Mouse (Mus musculus) heart, embryonic 14.5 days (tissue): ENCODE measurements around the gene Ube2d1. TPM values are rescaled to one million over a fixed set of nuclear protein-coding genes. Genes with fewer than 3 reads are reported as not detected.

ENCODE experiments used
- ATAC-seq: fragments of 200-750 bp; cut with Nextera tagmentation; 2 replicates; pipeline ENCODE4 v1.8.0; 2017; ENCODE audit warnings: low read depth, moderate TSS enrichment; ENCODE audit not compliant: insufficient number of reproducible peaks, insufficient read depth, low FRiP score
- H3K27ac ChIP-seq, 2 experiments: fragments of 200-500 bp in 1 of 2; fragments of 300-500 bp in 1 of 2; sonication (generic) in 1 of 2; replicated peaks in 1 of 2; 2 replicates each; pipeline ENCODE4 v1.5.1; 2012 to 2014; ENCODE audit warnings: low read depth in 2 of 2, low read length in 2 of 2, control low read depth in 1 of 2, mild to moderate bottlenecking in 1 of 2, mixed read lengths in 1 of 2; ENCODE audit not compliant: control insufficient read depth in 1 of 2, insufficient read depth in 1 of 2
- H3K27me3 ChIP-seq: fragments of 300-500 bp; sonication (generic); 2 replicates; pipeline ENCODE4 v1.6.1; 2014; ENCODE audit warnings: mild to moderate bottlenecking, low read length, control low read depth; ENCODE audit not compliant: control insufficient read depth, insufficient read depth
- H3K36me3 ChIP-seq: fragments of 300-500 bp; sonication (generic); 2 replicates; pipeline ENCODE4 v1.6.1; 2014; ENCODE audit warnings: mild to moderate bottlenecking, control low read depth, low read length, mixed read lengths; ENCODE audit not compliant: control insufficient read depth, insufficient read depth
- H3K4me1 ChIP-seq, 2 experiments: fragments of 200-500 bp in 1 of 2; fragments of 300-500 bp in 1 of 2; sonication (generic) in 1 of 2; 2 replicates each; pipeline ENCODE4 v1.6.1; 2012 to 2014; ENCODE audit warnings: low read length in 2 of 2, control low read depth in 1 of 2, mixed read lengths in 1 of 2; ENCODE audit not compliant: control insufficient read depth in 2 of 2, insufficient read depth in 2 of 2
- H3K4me2 ChIP-seq: fragments of 300-500 bp; sonication (generic); 2 replicates; pipeline ENCODE4 v1.6.1; 2014; ENCODE audit warnings: mild to moderate bottlenecking, low read length
- H3K4me3 ChIP-seq, 2 experiments: fragments of 200-500 bp in 1 of 2; fragments of 300-500 bp in 1 of 2; sonication (generic) in 1 of 2; 2 replicates each; pipeline ENCODE4 v1.5.1; 2012 to 2014; ENCODE audit warnings: low read length in 2 of 2, mild to moderate bottlenecking in 2 of 2, control low read depth in 1 of 2, low read depth in 1 of 2, moderate library complexity in 1 of 2; ENCODE audit not compliant: control insufficient read depth in 1 of 2, insufficient read depth in 1 of 2
- H3K9ac ChIP-seq: fragments of 300-500 bp; sonication (generic); 2 replicates; pipeline ENCODE4 v1.6.1; 2014; ENCODE audit warnings: mild to moderate bottlenecking, low read length
- H3K9me3 ChIP-seq: fragments of 300-500 bp; sonication (generic); 2 replicates; pipeline ENCODE4 v1.6.1; 2016; ENCODE audit warnings: low read length, control low read depth; ENCODE audit not compliant: control insufficient read depth
- WGBS: fragments of 180-500 bp; shearing (Covaris S2); extraction: QIAGEN DNeasy Blood & Tissue Kit; methylation state at CpG from one replicate; pipeline ENCODE4 v1.1.7; 2014; 5-methylcytosine and 5-hydroxymethylcytosine counted together
- polyA plus RNA-seq: library from polyadenylated mRNA; unstranded; fragments of >200 nt; fragmentation: Nextera tagmentation; extraction: Ambion mirVana; gene quantifications from 2 replicates; pipeline ENCODE4 v1.2.1, GENCODE M21; 2014

The Ube2d1 gene
- polyA plus RNA-seq, 1 experiment from 2014 or later = 74.3 TPM

- ATAC-seq = no peak
- H3K4me2 ChIP-seq = no peak overlapping the region
- H3K27me3 ChIP-seq = no peaks in the 10 kb centered on the region
- H3K27ac ChIP-seq = no peak overlapping the region
- 84% methylated on average over 10 of the region's 10 CpGs for WGBS
- peaks cover 25% of the 10 kb centered on the region for H3K36me3 ChIP-seq
- H3K9me3 ChIP-seq = no peaks in the 10 kb centered on the region
- H3K9ac ChIP-seq = no peak overlapping the region
- no peak overlapping the region for H3K4me3 ChIP-seq
- H3K4me1 ChIP-seq = no peaks in the 10 kb centered on the region
These were observed 42.3 kb upstream of the Ube2d1 start for GRCm38 (mm10) chr10:71327386-71327785.

GRCm38 (mm10) chr10:71326789-71327188 lies 41.7 kb upstream of the Ube2d1 start:
- no peaks in the 10 kb centered on the region for H3K4me1 ChIP-seq
- 9% methylated on average over 7 of the region's 7 CpGs for WGBS
- H3K9me3 ChIP-seq = no peaks in the 10 kb centered on the region
- H3K27me3 ChIP-seq = no peaks in the 10 kb centered on the region
- no peak overlapping the region for H3K4me3 ChIP-seq
- H3K36me3 ChIP-seq = peaks cover 25% of the 10 kb centered on the region
- ATAC-seq = no peak
- no peak overlapping the region for H3K9ac ChIP-seq
- no peak overlapping the region for H3K4me2 ChIP-seq
- H3K27ac ChIP-seq = no peak overlapping the region

GRCm38 (mm10) chr10:71326123-71326522 lies 41.1 kb upstream of the Ube2d1 start:
- Histone ChIP-seq H3K36me3 (peaks cover 25% of the 10 kb centered on the region), H3K9me3 (no peaks in the 10 kb centered on the region), H3K27ac (no peak overlapping the region), H3K9ac (no peak overlapping the region), H3K27me3 (no peaks in the 10 kb centered on the region), H3K4me2 (no peak overlapping the region), H3K4me3 (no peak overlapping the region), H3K4me1 (no peaks in the 10 kb centered on the region)
- no peak for ATAC-seq
- 62% methylated on average over 7 of the region's 7 CpGs for WGBS

GRCm38 (mm10) chr10:71323669-71324068 lies 38.6 kb upstream of the Ube2d1 start:
- Histone ChIP-seq H3K9ac (no peak overlapping the region), H3K4me3 (no peak overlapping the region), H3K27me3 (no peaks in the 10 kb centered on the region), H3K4me2 (no peak overlapping the region), H3K27ac (no peak overlapping the region), H3K9me3 (no peaks in the 10 kb centered on the region), H3K4me1 (no peaks in the 10 kb centered on the region), H3K36me3 (peaks cover under 1% of the 10 kb centered on the region; the same call in 1 of the 2 replicates)
- WGBS = 80% methylated on average over 8 of the region's 8 CpGs
- ATAC-seq = no peak

GRCm38 (mm10) chr10:71316497-71316896 lies 31.4 kb upstream of the Ube2d1 start:
- no peaks in the 10 kb centered on the region for H3K9me3 ChIP-seq
- no peak overlapping the region for H3K4me2 ChIP-seq
- 56% methylated on average over 7 of the region's 7 CpGs for WGBS
- no peaks in the 10 kb centered on the region for H3K36me3 ChIP-seq
- no peak overlapping the region for H3K9ac ChIP-seq
- H3K4me3 ChIP-seq = no peak overlapping the region
- no peak overlapping the region for H3K27ac ChIP-seq
- H3K27me3 ChIP-seq = no peaks in the 10 kb centered on the region
- ATAC-seq = no peak
- H3K4me1 ChIP-seq = no peaks in the 10 kb centered on the region

- H3K4me1 ChIP-seq = no peaks in the 10 kb centered on the region
- no peaks in the 10 kb centered on the region for H3K27me3 ChIP-seq
- H3K9me3 ChIP-seq = no peaks in the 10 kb centered on the region
- no peaks in the 10 kb centered on the region for H3K36me3 ChIP-seq
- no peak overlapping the region for H3K4me3 ChIP-seq
- H3K9ac ChIP-seq = no peak overlapping the region
- 65% methylated on average over 11 of the region's 11 CpGs for WGBS
- H3K4me2 ChIP-seq = no peak overlapping the region
- no peak overlapping the region for H3K27ac ChIP-seq
- ATAC-seq = no peak
These were observed 31.0 kb upstream of the Ube2d1 start for GRCm38 (mm10) chr10:71316056-71316455.

- no peak for ATAC-seq
- no peaks in the 10 kb centered on the region for H3K9me3 ChIP-seq
- H3K4me2 ChIP-seq = no peak overlapping the region
- H3K9ac ChIP-seq = no peak overlapping the region
- H3K27ac ChIP-seq = no peak overlapping the region
- no peaks in the 10 kb centered on the region for H3K4me1 ChIP-seq
- no peak overlapping the region for H3K4me3 ChIP-seq
- no peaks in the 10 kb centered on the region for H3K27me3 ChIP-seq
- 72% methylated on average over 3 of the region's 3 CpGs for WGBS
- H3K36me3 ChIP-seq = no peaks in the 10 kb centered on the region
These were observed 29.5 kb upstream of the Ube2d1 start for GRCm38 (mm10) chr10:71314596-71314995.

GRCm38 (mm10) chr10:71310288-71310687 lies 25.2 kb upstream of the Ube2d1 start:
- WGBS = 61% methylated on average over 3 of the region's 3 CpGs
- Histone ChIP-seq H3K27me3 (no peaks in the 10 kb centered on the region), H3K4me2 (no peak overlapping the region), H3K4me3 (no peak overlapping the region), H3K4me1 (no peaks in the 10 kb centered on the region), H3K9ac (no peak overlapping the region), H3K36me3 (no peaks in the 10 kb centered on the region), H3K27ac (no peak overlapping the region), H3K9me3 (no peaks in the 10 kb centered on the region)
- no peak for ATAC-seq
